Mouse (Mus musculus): ENCODE data around the gene Capn2.

GRCm38 (mm10) chr1:182505291-182505690 lies 12.1 kb downstream of the Capn2 start:
- TF ChIP-seq GATA1 (IDR thresholded peaks at IDR 0.05; ENCODE audit: borderline replicate concordance, low read length) (no peak), FLI1 (IDR thresholded peaks at IDR 0.05; ENCODE audit: low read length) (no peak)
